Mouse (Mus musculus) CH12F3 (cell line): ENCODE results near the gene Pcif1.

Experiments
- in situ Hi-C: fragments of 300-500 bp; cut with MboI; formaldehyde crosslinking; loops from 2 replicates; pipeline ENCODE4 v1.14.3; 2020; ENCODE audit warnings: low sequenced_read_pairs

Pcif1 gene

GRCm38 (mm10) chr2:164917371-164917770 lies 38.3 kb downstream of the Pcif1 start:
- in situ Hi-C loops: no loop called here

DNA sequence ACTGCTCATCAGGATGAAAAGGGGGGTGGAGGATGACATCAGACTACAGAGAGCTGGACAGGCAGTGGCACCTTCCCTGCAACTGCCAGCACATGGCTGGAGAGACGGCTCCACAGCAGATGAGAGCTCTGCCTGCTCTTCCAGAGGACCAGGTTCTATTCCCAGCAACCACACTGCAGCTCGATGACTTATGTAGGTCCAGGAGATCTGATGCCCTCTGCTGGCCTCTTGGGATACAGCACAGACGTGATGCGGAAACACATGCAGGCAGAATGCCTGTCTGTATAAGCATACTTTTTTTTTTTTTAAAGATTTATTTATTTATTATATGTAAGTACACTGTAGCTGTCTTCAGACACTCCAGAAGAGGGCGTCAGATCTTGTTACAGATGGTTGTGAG lies 39.2 kb downstream of the Pcif1 start:
- in situ Hi-C loops: no loop called here

DNA sequence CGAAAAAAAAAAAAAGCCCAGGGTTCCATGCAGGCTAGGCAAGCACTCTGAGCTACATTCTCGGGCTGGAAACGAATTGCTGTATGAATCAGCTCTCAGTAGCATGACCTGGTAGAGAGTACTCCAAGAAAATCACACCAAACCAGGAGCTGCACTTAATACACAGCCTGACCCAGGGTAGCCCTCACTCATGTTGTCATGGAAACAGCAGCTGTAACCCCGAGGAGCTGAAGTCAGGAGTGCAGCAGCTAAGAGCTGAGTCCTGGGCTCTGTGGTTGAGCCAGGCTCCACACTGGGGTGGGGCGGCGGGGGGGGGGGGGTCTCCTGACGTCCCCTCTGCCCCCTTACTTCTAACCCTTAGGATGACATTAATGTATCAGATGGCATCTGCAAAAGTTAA lies 42.9 kb downstream of the Pcif1 start:
- in situ Hi-C loops: no loop called here

- in situ Hi-C loops: no loop called here
Observed at GRCm38 (mm10) chr2:164923291-164923690, 44.2 kb downstream of the Pcif1 start.

DNA sequence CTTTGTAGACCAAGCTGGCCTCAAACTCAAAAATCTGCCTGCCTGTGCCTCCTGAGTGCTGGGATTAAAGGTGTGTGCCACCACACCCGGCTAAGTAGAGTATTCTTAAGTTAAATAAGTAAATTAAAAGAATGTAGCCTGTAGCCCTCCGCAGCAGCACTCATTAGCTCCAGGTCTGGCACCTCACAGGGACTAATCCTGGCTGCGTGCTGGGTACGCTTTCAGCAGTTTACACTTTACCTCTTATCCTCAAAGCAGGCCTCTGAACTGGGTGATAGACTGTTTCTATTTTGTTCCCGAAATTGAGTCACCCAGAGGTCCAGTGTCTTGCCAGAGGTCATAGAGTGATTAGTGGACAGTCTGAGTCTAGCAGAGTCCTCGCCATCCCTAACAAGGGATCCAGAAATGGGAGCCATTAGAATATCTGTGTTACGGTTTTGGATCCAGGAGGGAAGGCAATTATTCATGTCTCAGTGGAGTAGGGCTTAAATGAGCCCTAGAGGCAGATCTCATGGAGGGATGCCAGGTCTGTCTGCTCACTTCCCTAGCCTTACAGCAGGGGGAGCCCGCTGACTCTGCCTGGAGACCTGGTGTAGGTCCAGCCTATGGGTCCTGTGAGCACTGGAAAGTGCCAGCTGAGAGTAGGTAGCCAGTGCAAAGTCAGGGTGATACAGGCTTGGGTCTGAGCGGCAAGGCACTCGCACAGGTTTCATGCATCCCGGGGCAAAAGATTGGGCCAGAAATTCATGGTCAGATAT lies 45.2 kb downstream of the Pcif1 start:
- in situ Hi-C loops: no loop called here

GRCm38 (mm10) chr2:164930706-164931581 lies 51.8 kb downstream of the Pcif1 start:
- in situ Hi-C loops: no loop called here

- in situ Hi-C loops: no loop called here
Observed at GRCm38 (mm10) chr2:164933534-164933933, 54.4 kb downstream of the Pcif1 start.

- in situ Hi-C loops: no loop called here
Observed at GRCm38 (mm10) chr2:164935991-164936390, 56.9 kb downstream of the Pcif1 start.

DNA sequence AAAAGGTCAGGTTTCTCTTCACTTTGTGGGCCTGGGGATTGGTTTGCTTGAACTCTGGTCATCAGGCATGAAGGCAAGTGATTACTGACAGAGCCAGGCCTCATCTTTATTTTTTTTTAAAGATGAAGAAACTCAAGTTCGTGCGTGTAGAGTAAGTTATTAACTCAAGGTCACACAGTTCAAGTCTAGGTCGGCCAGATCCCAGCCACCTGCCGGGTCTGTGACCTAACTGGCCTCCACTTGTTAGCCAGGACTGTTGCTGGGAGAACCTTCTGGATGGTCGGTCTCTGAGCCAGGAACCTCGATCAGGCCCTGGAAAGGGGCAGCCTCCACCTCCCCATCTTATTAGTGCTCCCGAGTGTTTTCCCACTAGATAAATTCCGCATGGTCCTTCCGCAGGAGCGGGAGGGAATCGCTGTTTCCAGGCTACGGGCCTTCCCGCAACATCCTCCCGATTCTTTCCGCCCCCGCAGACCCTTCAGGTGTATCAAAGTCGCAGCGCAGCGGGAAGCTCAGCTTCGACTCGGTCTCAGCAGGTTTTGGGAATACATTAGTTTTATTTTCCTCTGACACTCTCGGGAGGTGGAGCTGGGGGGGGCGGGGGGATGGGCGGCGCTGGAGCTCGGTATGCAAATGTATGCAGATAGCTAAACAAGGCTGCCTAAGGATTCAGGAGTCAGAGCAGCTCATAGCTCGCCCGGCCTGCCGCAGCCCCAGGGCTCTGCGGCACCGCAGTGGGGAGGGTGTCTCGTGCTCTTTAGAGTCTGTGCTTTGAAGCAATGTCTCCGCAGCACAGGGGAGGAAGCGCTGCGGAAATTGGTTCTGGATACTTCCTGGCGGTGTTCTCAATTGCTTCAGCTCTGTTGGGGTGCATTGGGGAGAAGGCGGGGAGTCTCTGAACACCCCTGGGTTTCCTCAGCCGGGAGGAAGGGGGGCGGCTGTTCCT lies 59.3 kb downstream of the Pcif1 start:
- in situ Hi-C loops: no loop called here

DNA sequence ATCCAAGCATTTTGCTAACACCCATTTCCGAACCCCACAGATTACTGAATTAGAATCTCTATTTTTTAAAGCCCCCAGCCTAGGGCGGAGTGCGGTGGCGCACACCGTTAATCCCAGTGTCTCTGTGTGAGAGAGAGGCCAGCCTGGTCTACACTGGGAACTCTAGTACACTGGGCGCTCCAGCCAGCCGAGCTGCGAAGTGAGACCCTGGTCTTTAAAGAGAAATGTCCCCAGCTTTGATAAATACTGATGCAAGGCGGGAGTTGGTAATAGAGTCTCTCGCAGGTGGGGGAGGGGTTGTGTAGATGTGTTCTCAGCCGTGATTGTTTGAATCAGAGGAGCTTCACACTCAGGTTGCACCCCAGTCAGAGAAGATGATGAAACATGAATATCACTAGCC lies 60.0 kb downstream of the Pcif1 start:
- in situ Hi-C loops: no loop called here

- in situ Hi-C loops: no loop called here
Observed at GRCm38 (mm10) chr2:164940140-164940830, 61.2 kb downstream of the Pcif1 start, which contains the start of gene Mmp9. Mmp9 (plus strand) TSS chr2:164940780.

DNA sequence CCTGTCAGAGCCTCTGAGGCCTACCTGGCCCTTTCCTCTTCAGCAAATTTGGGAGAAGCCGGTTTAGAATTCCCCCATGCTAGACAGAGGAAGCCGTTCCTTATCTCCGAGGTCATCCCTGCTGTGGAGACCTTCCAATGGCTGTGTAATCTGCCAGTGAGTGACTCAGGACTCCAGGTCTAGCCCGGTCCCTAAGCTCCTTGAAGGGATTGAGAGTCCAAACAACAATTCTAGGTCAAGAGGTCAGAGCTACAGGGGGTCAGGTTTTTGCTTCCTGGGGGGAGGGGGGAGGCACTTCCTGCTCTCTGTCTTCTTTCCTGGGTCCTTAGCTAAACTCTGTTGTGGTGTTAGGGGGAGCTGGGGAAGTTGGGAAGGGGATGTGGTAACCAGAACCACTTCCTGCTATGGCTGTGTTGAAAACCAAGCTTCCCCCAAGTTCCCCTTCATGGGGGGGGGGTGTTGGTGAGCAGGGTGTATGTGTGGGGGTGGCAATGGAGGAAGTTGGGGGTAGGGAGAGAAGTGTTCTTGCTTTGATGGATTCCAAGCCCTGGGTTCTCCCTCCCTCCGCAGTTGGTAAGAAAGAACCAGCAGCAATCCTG lies 63.7 kb downstream of the Pcif1 start:
- in situ Hi-C loops: no loop called here
